Mouse (Mus musculus): ENCODE data around the gene Gm12845. TPM values are rescaled to one million over a fixed set of nuclear protein-coding genes. Genes with fewer than 3 reads are reported as not detected.

Gm12845 gene
- polyA plus RNA-seq (2016; fragmentation: Nextera tagmentation; extraction: Ambion mirVana), result not detected in 2 replicates

DNA sequence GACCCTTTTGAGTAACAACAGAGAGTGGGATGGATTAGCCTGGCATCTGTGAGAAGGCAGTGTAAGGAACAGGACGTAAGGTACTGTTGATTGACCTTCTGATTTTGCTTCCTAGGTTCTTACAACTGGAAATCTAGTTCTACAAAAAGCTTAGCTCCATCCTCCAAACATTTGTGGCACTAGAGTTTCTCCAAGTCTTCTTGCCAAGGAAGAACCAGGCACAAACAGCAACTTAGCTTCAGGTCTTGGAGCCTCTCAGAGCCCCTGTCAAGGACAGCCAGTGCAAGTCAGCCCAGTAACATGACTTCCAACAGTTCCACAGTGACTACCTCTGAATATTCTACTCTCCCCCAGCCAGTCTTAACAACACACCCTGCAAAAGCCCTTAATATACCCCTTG, at the start of gene Gm12845:
Gene Gm12845 (plus strand): TSS at position 301 of the 400 bp plus-strand sequence.
- Histone ChIP-seq H3K4me1 (no peaks in the 10 kb centered on the region), H3K27me3 (ENCODE audit: poor library complexity, severe bottlenecking) (no peaks in the 10 kb centered on the region), H3K36me3 (replicated peaks) (no peaks in the 10 kb centered on the region), H3K27ac (no peak within 1 kb of the TSS), H3K9me3 (no peaks in the 10 kb centered on the region), H3K4me3 (no peak within 1 kb of the TSS)
- 85% methylated on average over 1 of the region's 1 CpGs for WGBS
- DNase-seq (ENCODE audit: extremely low spot score, low spot score), result no peak

DNA sequence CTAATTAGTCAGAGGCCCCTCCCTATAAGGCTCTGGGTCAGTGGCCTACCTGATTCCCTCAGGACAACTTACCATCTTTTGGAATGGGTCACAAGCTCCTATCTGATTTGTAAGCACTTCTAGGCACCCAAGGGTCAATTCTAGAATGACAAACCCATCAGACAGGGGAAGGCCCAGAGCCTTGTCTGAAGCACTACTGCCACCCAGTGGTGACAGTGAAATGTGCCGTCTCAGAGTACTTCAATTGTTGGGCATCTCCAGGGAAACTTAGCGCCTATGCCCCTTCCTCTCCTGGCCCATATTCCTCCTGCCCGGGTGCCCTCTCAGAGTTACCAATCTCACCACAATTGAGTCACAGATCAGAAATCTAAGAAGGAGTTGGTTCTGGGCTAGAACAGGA, 47.3 kb upstream of the Gm12845 start:
- peaks cover 91% of the 10 kb centered on the region for H3K36me3 ChIP-seq (replicated peaks)

GRCm38 (mm10) chr4:117680963-117681362, 43.2 kb upstream of the Gm12845 start:
- WGBS, result 84% methylated on average over 6 of the region's 6 CpGs
- DNase-seq (ENCODE audit: extremely low spot score, low spot score), result no peak
- Histone ChIP-seq H3K27me3 (ENCODE audit: poor library complexity, severe bottlenecking) (no peaks in the 10 kb centered on the region), H3K4me3 (peak overlapping the region; percentile 71), H3K9me3 (no peaks in the 10 kb centered on the region), H3K27ac (no peak overlapping the region), H3K4me1 (peaks cover 24% of the 10 kb centered on the region), H3K36me3 (replicated peaks) (peaks cover 50% of the 10 kb centered on the region)

More for the DNA sequence above, 47.3 kb upstream of the Gm12845 start:
- Histone ChIP-seq H3K4me3 (no peak overlapping the region), H3K27ac (no peak overlapping the region), H3K27me3 (ENCODE audit: poor library complexity, severe bottlenecking) (no peaks in the 10 kb centered on the region), H3K4me1 (peaks cover 16% of the 10 kb centered on the region), H3K9me3 (no peaks in the 10 kb centered on the region)
- WGBS, result 25% methylated on average over 3 of the region's 3 CpGs
- DNase-seq (ENCODE audit: extremely low spot score, low spot score), result peak; percentile 74

DNA sequence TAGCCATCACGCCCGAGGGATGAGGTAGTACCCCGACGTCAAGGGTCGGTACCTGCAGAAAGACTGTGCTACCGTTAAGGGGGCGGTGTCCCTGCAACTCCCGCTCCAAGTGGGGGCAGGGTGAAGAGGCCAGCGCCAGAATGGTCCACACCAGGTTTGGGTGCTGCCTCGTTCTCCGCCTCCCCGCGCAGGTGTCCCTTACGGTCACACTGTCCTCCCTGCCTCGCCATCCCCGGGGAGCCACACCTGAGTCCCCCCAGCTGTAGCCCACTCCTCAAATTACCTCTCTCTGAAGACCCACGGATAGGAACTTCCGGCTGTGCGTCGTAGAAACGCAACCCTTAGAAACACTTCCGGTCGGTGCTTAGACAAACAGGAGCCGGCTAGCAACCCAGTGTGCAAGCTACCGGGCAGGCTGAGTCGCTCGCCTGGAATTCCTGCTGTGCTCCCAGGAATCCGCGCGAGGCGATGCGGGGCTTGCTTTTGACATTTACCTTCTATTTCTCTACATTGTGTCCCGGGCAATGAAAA, 42.2 kb upstream of the Gm12845 start, which contains the start of gene Dmap1:
Gene Dmap1 (minus strand): TSS at position 343 of the 531 bp plus-strand sequence.
- peaks cover 24% of the 10 kb centered on the region for H3K4me1 ChIP-seq
- H3K27me3 ChIP-seq (ENCODE audit: poor library complexity, severe bottlenecking), result no peaks in the 10 kb centered on the region
- under 1% methylated on average over 33 of the region's 33 CpGs for WGBS
- peak within 1 kb of the TSS; percentile 91 for H3K27ac ChIP-seq
- peaks cover 40% of the 10 kb centered on the region for H3K36me3 ChIP-seq (replicated peaks)
- peak; percentile 89 for DNase-seq (ENCODE audit: extremely low spot score, low spot score)
- no peaks in the 10 kb centered on the region for H3K9me3 ChIP-seq
- H3K4me3 ChIP-seq, result peak within 1 kb of the TSS; percentile 71

GRCm38 (mm10) chr4:117682463-117682862, 41.7 kb upstream of the Gm12845 start:
- no peaks in the 10 kb centered on the region for H3K9me3 ChIP-seq
- no peak for DNase-seq (ENCODE audit: extremely low spot score, low spot score)
- H3K4me1 ChIP-seq, result peaks cover 24% of the 10 kb centered on the region
- no peaks in the 10 kb centered on the region for H3K27me3 ChIP-seq (ENCODE audit: poor library complexity, severe bottlenecking)
- H3K27ac ChIP-seq, result peak overlapping the region; percentile 91
- peak overlapping the region; percentile 71 for H3K4me3 ChIP-seq
- peaks cover 35% of the 10 kb centered on the region for H3K36me3 ChIP-seq (replicated peaks)

DNA sequence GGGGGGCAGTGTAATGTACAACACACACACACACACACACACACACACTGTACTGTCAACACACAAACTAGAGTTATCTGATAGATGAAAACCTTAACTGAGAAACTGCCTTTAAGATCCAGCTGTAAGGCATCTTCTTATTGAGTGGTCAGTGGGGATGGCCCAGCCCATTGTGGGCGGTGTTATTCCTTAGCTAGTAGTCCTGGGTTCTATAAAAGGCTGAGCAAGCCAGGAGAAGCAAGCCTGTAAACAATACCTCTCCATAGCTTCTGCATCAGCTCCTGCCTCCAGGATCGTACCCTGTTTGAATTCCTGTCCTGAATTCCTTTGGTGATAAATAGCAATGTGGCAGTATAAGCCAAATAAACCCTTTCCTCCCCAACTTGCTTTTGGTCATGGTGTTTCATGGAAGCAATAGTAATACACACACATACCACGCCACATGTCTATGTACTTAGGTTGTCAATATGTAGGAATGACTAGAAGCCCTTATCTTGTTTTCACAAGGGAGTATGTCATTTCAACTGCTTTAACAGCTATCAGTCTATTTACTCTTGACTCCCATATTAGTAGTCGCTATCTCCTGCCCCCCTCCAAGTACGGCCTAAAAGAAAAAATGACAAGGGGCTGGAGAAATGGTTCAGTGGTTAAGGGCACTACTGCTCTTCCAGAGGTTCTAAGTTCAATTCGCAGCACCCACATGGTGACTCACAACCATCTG, 41.0 kb upstream of the Gm12845 start:
- 83% methylated on average over 6 of the region's 6 CpGs for WGBS
- Histone ChIP-seq H3K27me3 (ENCODE audit: poor library complexity, severe bottlenecking) (no peaks in the 10 kb centered on the region), H3K27ac (no peak overlapping the region), H3K36me3 (replicated peaks) (peaks cover 28% of the 10 kb centered on the region), H3K4me3 (peak overlapping the region; percentile 71), H3K4me1 (peaks cover 24% of the 10 kb centered on the region), H3K9me3 (no peaks in the 10 kb centered on the region)
- no peak for DNase-seq (ENCODE audit: extremely low spot score, low spot score)

GRCm38 (mm10) chr4:117686354-117686753, 37.9 kb upstream of the Gm12845 start:
- H3K9me3 ChIP-seq, result no peaks in the 10 kb centered on the region
- H3K36me3 ChIP-seq (replicated peaks), result no peaks in the 10 kb centered on the region
- WGBS, result 89% methylated on average over 4 of the region's 4 CpGs
- H3K27me3 ChIP-seq (ENCODE audit: poor library complexity, severe bottlenecking), result no peaks in the 10 kb centered on the region
- H3K27ac ChIP-seq, result no peak overlapping the region
- DNase-seq (ENCODE audit: extremely low spot score, low spot score), result no peak
- H3K4me1 ChIP-seq, result peaks cover 16% of the 10 kb centered on the region
- H3K4me3 ChIP-seq, result no peak overlapping the region

GRCm38 (mm10) chr4:117705361-117705760, 18.9 kb upstream of the Gm12845 start:
- Histone ChIP-seq H3K9me3 (no peaks in the 10 kb centered on the region), H3K4me3 (no peak overlapping the region), H3K27me3 (ENCODE audit: poor library complexity, severe bottlenecking) (no peaks in the 10 kb centered on the region), H3K4me1 (no peaks in the 10 kb centered on the region), H3K36me3 (replicated peaks) (no peaks in the 10 kb centered on the region), H3K27ac (no peak overlapping the region)
- peak; percentile 29 for DNase-seq (ENCODE audit: extremely low spot score, low spot score)
- whole genome bisulfite sequencing, result 8% methylated on average over 7 of the region's 7 CpGs

GRCm38 (mm10) chr4:117708780-117709550, 15.2 kb upstream of the Gm12845 start:
- Histone ChIP-seq H3K27me3 (ENCODE audit: poor library complexity, severe bottlenecking) (no peaks in the 10 kb centered on the region), H3K27ac (no peak overlapping the region), H3K4me3 (no peak overlapping the region), H3K9me3 (no peaks in the 10 kb centered on the region), H3K4me1 (no peaks in the 10 kb centered on the region), H3K36me3 (replicated peaks) (no peaks in the 10 kb centered on the region)
- 76% methylated on average over 3 of the region's 3 CpGs for WGBS
- no peak for DNase-seq (ENCODE audit: extremely low spot score, low spot score)

- WGBS, result 87% methylated on average over 3 of the region's 3 CpGs
- H3K4me1 ChIP-seq, result no peaks in the 10 kb centered on the region
- no peaks in the 10 kb centered on the region for H3K27me3 ChIP-seq (ENCODE audit: poor library complexity, severe bottlenecking)
- no peaks in the 10 kb centered on the region for H3K9me3 ChIP-seq
- no peak overlapping the region for H3K27ac ChIP-seq
- no peaks in the 10 kb centered on the region for H3K36me3 ChIP-seq (replicated peaks)
- no peak overlapping the region for H3K4me3 ChIP-seq
- DNase-seq (ENCODE audit: extremely low spot score, low spot score), result no peak
Observed at GRCm38 (mm10) chr4:117712314-117712713, 11.9 kb upstream of the Gm12845 start.

GRCm38 (mm10) chr4:117713303-117714098, 10.7 kb upstream of the Gm12845 start:
- no peaks in the 10 kb centered on the region for H3K9me3 ChIP-seq
- H3K27ac ChIP-seq, result no peak overlapping the region
- no peak for DNase-seq (ENCODE audit: extremely low spot score, low spot score)
- no peaks in the 10 kb centered on the region for H3K36me3 ChIP-seq (replicated peaks)
- no peaks in the 10 kb centered on the region for H3K27me3 ChIP-seq (ENCODE audit: poor library complexity, severe bottlenecking)
- 84% methylated on average over 6 of the region's 6 CpGs for WGBS
- H3K4me3 ChIP-seq, result no peak overlapping the region
- no peaks in the 10 kb centered on the region for H3K4me1 ChIP-seq

DNA sequence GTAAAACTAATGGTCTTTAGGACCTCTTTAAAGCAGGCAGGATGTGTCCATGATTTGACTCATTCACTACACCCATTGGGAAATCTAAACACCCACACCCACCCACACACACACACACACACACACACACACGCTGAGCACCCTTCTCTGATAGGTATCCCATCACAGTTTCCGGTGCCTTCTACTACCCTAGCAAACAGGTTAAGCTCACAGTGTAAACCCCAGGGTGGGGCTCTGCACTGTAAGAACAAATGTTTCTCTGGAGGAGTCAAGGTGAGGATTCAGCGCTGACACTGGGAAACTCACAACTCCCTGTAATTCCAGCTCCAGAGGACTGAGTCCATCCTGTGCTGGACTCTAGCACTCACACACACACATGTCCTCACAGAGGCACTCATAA, 7.7 kb downstream of the Gm12845 start:
- no peak for DNase-seq (ENCODE audit: extremely low spot score, low spot score)
- no peak overlapping the region for H3K4me3 ChIP-seq
- no peaks in the 10 kb centered on the region for H3K4me1 ChIP-seq
- no peaks in the 10 kb centered on the region for H3K36me3 ChIP-seq (replicated peaks)
- no peaks in the 10 kb centered on the region for H3K27me3 ChIP-seq (ENCODE audit: poor library complexity, severe bottlenecking)
- no peak overlapping the region for H3K27ac ChIP-seq
- WGBS, result 85% methylated on average over 3 of the region's 3 CpGs
- no peaks in the 10 kb centered on the region for H3K9me3 ChIP-seq
